In genomic region chr12:12905117-12905516, GRCm38 (mm10) we compare ENCODE assay signal across 10 mouse cellular contexts. TPM values are rescaled to one million over a fixed set of nuclear protein-coding genes. Genes with fewer than 3 reads are reported as not detected.
DNase-seq lines count a peak whose midpoint lies in the region; ATAC-seq and TF ChIP-seq lines count a peak whose summit lies in the region.
"Had no signal": no experiment of that assay in that cellular context is flagged by ENCODE, and none has a peak within 500 bp of the region (broad histone marks: within the 10 kb centered on the region; RNA-seq: fewer than 3 reads in every experiment).

No protein-coding gene starts in this region.

- H3K9me3 ChIP-seq in hindbrain, embryonic 14.5 days (ENCODE audit: control insufficient read depth, low read length), result no peaks in the 10 kb centered on the region
- H3K9me3 ChIP-seq in neural tube, embryonic 14.5 days (ENCODE audit: control insufficient read depth, low read length), result no peaks in the 10 kb centered on the region
- no peaks in the 10 kb centered on the region for H3K9me3 ChIP-seq in liver, postnatal 0 days (ENCODE audit: low read length)
- H3K9me3 ChIP-seq: limb, embryonic 15.5 days had no signal

- peak; percentile 12 to 17 for DNase-seq in layer of hippocampus, postnatal 10 days (ENCODE audit: low spot score in 2 of 2)
- no peak for DNase-seq in layer of hippocampus, adult 9-10 months (ENCODE audit: low spot score)
- DNase-seq in cerebellum, postnatal 25 days, result peak; percentile 14 to 20
- DNase-seq in hindbrain, embryonic 14.5 days (ENCODE audit: low spot score), result no peak
- DNase-seq in adrenal gland, postnatal 25 days, result no peak
- DNase-seq in liver, postnatal 0 days, result no peak
- no peak for DNase-seq in lung, postnatal 4 days

- H3K4me2 ChIP-seq in hindbrain, embryonic 14.5 days (replicated peaks), result peak overlapping the region; percentile 37
- H3K4me2 ChIP-seq in neural tube, embryonic 14.5 days (ENCODE audit: low read depth, low read length), result no peak overlapping the region
- no peak overlapping the region for H3K4me2 ChIP-seq in liver, postnatal 0 days (ENCODE audit: low read depth, low read length)

- ATAC-seq in hindbrain, embryonic 14.5 days (ENCODE audit: low FRiP score), result no peak
- ATAC-seq in neural tube, embryonic 14.5 days (ENCODE audit: low read depth), result 0 out of 2 replicates have a peak, but pooled peaks have one; percentile 15
- no peak for ATAC-seq in liver, postnatal 0 days
- ATAC-seq: inflammation-experienced regulatory T-cells, adult 6 months had no signal

- H3K27me3 ChIP-seq in hindbrain, embryonic 14.5 days (ENCODE audit: control insufficient read depth, insufficient read depth, low read length), result no peaks in the 10 kb centered on the region
- H3K27me3 ChIP-seq in neural tube, embryonic 14.5 days (ENCODE audit: control insufficient read depth, insufficient read depth, low read length), result no peaks in the 10 kb centered on the region
- H3K27me3 ChIP-seq in liver, postnatal 0 days (ENCODE audit: insufficient read depth, low read length), result no peaks in the 10 kb centered on the region
- H3K27me3 ChIP-seq: limb, embryonic 15.5 days had no signal

- no peak for TF ChIP-seq CTCF in liver, postnatal 0 days (IDR thresholded peaks at IDR 0.05; ENCODE audit: low read depth)

- 21% methylated on average over 6 of the region's 6 CpGs for WGBS in hindbrain, embryonic 14.5 days
- WGBS in neural tube, embryonic 14.5 days, result 25% methylated on average over 6 of the region's 6 CpGs
- WGBS in liver, postnatal 0 days (ENCODE audit: insufficient replicate concordance), result 64% methylated on average over 6 of the region's 6 CpGs

- peak overlapping the region; percentile 79 for H3K27ac ChIP-seq in hindbrain, embryonic 14.5 days
- peak overlapping the region; percentile 84 for H3K27ac ChIP-seq in neural tube, embryonic 14.5 days (ENCODE audit: low read depth, low read length)
- no peak overlapping the region for H3K27ac ChIP-seq in liver, postnatal 0 days (ENCODE audit: low read depth)
- H3K27ac ChIP-seq: limb, embryonic 15.5 days had no signal

- H3K4me1 ChIP-seq in hindbrain, embryonic 14.5 days (replicated peaks; ENCODE audit: control insufficient read depth, insufficient read depth, low read length), result peaks cover 27% of the 10 kb centered on the region
- peaks cover 12% of the 10 kb centered on the region for H3K4me1 ChIP-seq in neural tube, embryonic 14.5 days (ENCODE audit: control insufficient read depth, insufficient read depth, low read length)
- no peaks in the 10 kb centered on the region for H3K4me1 ChIP-seq in liver, postnatal 0 days (ENCODE audit: insufficient read depth)

- H3K36me3 ChIP-seq in hindbrain, embryonic 14.5 days (replicated peaks; ENCODE audit: control insufficient read depth, insufficient read depth), result no peaks in the 10 kb centered on the region
- no peaks in the 10 kb centered on the region for H3K36me3 ChIP-seq in neural tube, embryonic 14.5 days (ENCODE audit: control insufficient read depth, insufficient read depth, low read length)
- H3K36me3 ChIP-seq in liver, postnatal 0 days (replicated peaks; ENCODE audit: insufficient read depth, low read length), result no peaks in the 10 kb centered on the region
- H3K36me3 ChIP-seq: limb, embryonic 15.5 days had no signal

- no peak overlapping the region for H3K9ac ChIP-seq in hindbrain, embryonic 14.5 days
- H3K9ac ChIP-seq in neural tube, embryonic 14.5 days (replicated peaks; ENCODE audit: low read depth, low read length), result no peak overlapping the region
- no peak overlapping the region for H3K9ac ChIP-seq in liver, postnatal 0 days (replicated peaks)
- H3K9ac ChIP-seq: limb, embryonic 15.5 days had no signal

- no peak for TF ChIP-seq EP300 in liver, postnatal 0 days (IDR thresholded peaks at IDR 0.05; ENCODE audit: low read depth)

- no peak overlapping the region for H3K4me3 ChIP-seq in hindbrain, embryonic 14.5 days (replicated peaks; ENCODE audit: low read length)
- no peak overlapping the region for H3K4me3 ChIP-seq in neural tube, embryonic 14.5 days (ENCODE audit: low read depth, low read length)
- H3K4me3 ChIP-seq in liver, postnatal 0 days (ENCODE audit: low read depth, low read length), result no peak overlapping the region

RNA-seq across cellular contexts. Expression of gene Mycn, which starts 36.6 kb away (rescaled TPM):
- 10 to 100 TPM; 29.9 to 31.2 TPM for total RNA-seq in layer of hippocampus, postnatal 10 days (2021)
- 50.3 and 63.6 TPM in 2 replicates for polyA plus RNA-seq in hindbrain, embryonic 14.5 days (2014; fragmentation: Nextera tagmentation; extraction: Ambion mirVana)
- 38.6 and 48.1 TPM in 2 replicates for polyA plus RNA-seq in neural tube, embryonic 14.5 days (2014; fragmentation: Nextera tagmentation; extraction: Ambion mirVana)
- total RNA-seq in adrenal gland, postnatal 25 days (2021), result 4.2 and 7.1 TPM in 2 replicates
- 1.2 and 1.3 TPM in 2 replicates for polyA plus RNA-seq in liver, postnatal 0 days (2015; fragmentation: Nextera tagmentation; extraction: Ambion mirVana)
- polyA plus RNA-seq: inflammation-experienced regulatory T-cells, adult 6 months had no signal

Comparison
In these comparisons a context has a peak if more than half of its experiments do, and no peak if none do; other contexts are left out.
1. DNase-seq: peak in layer of hippocampus, postnatal 10 days (2 of 2) and cerebellum, postnatal 25 days (2 of 2); none in layer of hippocampus, adult 9-10 months (single experiment), hindbrain, embryonic 14.5 days (single experiment), adrenal gland, postnatal 25 days (single experiment), liver, postnatal 0 days (single experiment) and lung, postnatal 4 days (0 of 2).
2. RNA of gene Mycn, which starts 36.6 kb away (polyA plus RNA-seq): 50.3 to 63.6 TPM in hindbrain, embryonic 14.5 days and 38.6 to 48.1 TPM in neural tube, embryonic 14.5 days; 1.2 to 1.3 TPM in liver, postnatal 0 days; every median in the first group is over 10 times any median in the second.